Mouse (Mus musculus): Measurements from ENCODE around the gene Zc3h12d. TPM values are rescaled to one million over a fixed set of nuclear protein-coding genes. Genes with fewer than 3 reads are reported as not detected.
"Not testable (repeated sequence)": the region's sequence is repeated elsewhere in the genome, so short reads cannot be mapped to it uniquely, and the experiment has no call there.

The Zc3h12d gene
- polyA plus RNA-seq, 1 experiment from 2014 or later = 0.67 TPM

DNA sequence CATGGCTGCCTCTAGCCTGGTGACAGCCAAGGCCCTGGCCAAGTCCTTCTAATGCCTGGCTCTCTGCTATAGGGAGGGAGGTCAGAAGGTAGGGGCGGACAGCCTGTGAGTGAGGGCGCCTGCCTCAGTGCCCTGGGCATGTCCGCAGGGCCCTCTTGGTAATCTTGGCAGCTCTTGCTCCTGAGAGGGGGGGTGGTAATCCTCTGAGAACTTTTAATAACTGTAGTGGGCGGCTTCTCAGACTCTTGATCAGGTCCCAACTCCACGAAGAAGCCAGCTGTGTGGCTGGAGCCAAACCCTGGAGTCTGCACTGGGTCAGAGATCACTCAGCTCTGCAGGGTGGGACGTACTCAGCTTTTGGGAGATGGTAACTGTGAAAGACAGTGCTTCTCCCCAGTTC, 31.9 kb downstream of the Zc3h12d start:
- Histone ChIP-seq H3K4me1 (ENCODE audit: control insufficient read depth, insufficient read depth, low read length) (no peaks in the 10 kb centered on the region), H3K9ac (ENCODE audit: low read depth, low read length) (no peak overlapping the region), H3K36me3 (ENCODE audit: control insufficient read depth, insufficient read depth, low read length) (no peaks in the 10 kb centered on the region), H3K27ac (ENCODE audit: low read length) (no peak overlapping the region), H3K4me3 (ENCODE audit: low read length) (no peak overlapping the region), H3K27me3 (replicated peaks; ENCODE audit: control insufficient read depth, insufficient read depth, low read length) (peaks cover 13% of the 10 kb centered on the region; the same call in 1 of the 2 replicates), H3K9me3 (ENCODE audit: control insufficient read depth, low read length) (no peaks in the 10 kb centered on the region), H3K4me2 (ENCODE audit: low read depth, low read length) (no peak overlapping the region)
- 77% methylated on average over 6 of the region's 6 CpGs for WGBS
- no peak for ATAC-seq

DNA sequence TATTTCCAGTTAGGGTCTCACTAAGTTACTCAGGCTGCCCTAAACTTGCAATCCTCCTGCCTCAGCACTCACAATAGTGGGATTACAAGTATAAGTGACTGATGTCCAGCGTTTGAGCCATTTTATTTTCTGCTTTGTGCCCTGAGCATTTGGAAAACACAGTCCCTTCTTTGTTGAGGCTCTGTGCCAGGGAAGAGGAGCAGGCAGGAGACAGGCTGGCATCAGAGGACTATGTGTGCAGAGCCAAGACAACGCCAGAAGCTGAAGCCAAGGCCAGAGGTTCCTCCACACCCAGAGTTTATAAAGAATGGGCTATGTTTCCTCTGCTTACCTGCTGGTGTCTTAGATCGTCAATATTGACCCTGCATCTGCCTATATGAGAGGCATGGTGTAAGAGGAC, 32.5 kb downstream of the Zc3h12d start:
- Histone ChIP-seq H3K36me3 (ENCODE audit: control insufficient read depth, insufficient read depth, low read length) (no peaks in the 10 kb centered on the region), H3K4me2 (ENCODE audit: low read depth, low read length) (no peak overlapping the region), H3K4me1 (ENCODE audit: control insufficient read depth, insufficient read depth, low read length) (no peaks in the 10 kb centered on the region), H3K9me3 (ENCODE audit: control insufficient read depth, low read length) (no peaks in the 10 kb centered on the region), H3K4me3 (ENCODE audit: low read length) (no peak overlapping the region), H3K27me3 (replicated peaks; ENCODE audit: control insufficient read depth, insufficient read depth, low read length) (peaks cover 13% of the 10 kb centered on the region; the same call in 1 of the 2 replicates), H3K27ac (ENCODE audit: low read length) (no peak overlapping the region), H3K9ac (ENCODE audit: low read depth, low read length) (no peak overlapping the region)
- 77% methylated on average over 3 of the region's 3 CpGs for WGBS
- ATAC-seq = no peak

- 0 out of 2 replicates have a peak, but pooled peaks have one; percentile 46 for ATAC-seq
- no peak overlapping the region for H3K27ac ChIP-seq (ENCODE audit: low read length)
- H3K36me3 ChIP-seq (ENCODE audit: control insufficient read depth, insufficient read depth, low read length) = no peaks in the 10 kb centered on the region
- H3K4me2 ChIP-seq (ENCODE audit: low read depth, low read length) = peak overlapping the region; percentile 59
- H3K27me3 ChIP-seq (replicated peaks; ENCODE audit: control insufficient read depth, insufficient read depth, low read length) = peaks cover 13% of the 10 kb centered on the region; the same call in 1 of the 2 replicates
- H3K9me3 ChIP-seq (ENCODE audit: control insufficient read depth, low read length) = no peaks in the 10 kb centered on the region
- 18% methylated on average over 50 of the region's 50 CpGs for WGBS
- H3K4me3 ChIP-seq (ENCODE audit: low read length) = peak overlapping the region; percentile 34
- no peaks in the 10 kb centered on the region for H3K4me1 ChIP-seq (ENCODE audit: control insufficient read depth, insufficient read depth, low read length)
- peak overlapping the region; percentile 41 for H3K9ac ChIP-seq (ENCODE audit: low read depth, low read length)
Measured at GRCm38 (mm10) chr10:7866762-7867665, 34.7 kb downstream of the Zc3h12d start.

DNA sequence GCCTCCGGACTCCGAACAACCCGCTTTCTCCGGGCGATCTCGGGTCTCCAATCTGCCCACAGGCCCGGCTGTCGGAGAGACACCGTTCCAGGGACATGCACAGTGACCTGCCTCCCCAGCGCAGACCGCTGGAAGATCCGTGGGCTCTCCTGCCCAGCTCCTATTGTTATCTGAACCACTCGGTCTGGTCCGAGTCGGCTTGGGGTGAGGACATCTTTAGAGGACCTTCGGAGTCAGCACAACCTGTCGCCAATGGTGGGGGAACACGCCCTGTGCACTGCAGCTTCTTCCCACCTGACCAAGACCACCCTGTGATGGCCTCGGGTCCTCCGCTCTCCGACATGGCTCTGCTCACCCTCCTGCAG, 35.4 kb downstream of the Zc3h12d start:
- Histone ChIP-seq H3K27me3 (replicated peaks; ENCODE audit: control insufficient read depth, insufficient read depth, low read length) (peaks cover 13% of the 10 kb centered on the region; the same call in 1 of the 2 replicates), H3K4me3 (ENCODE audit: low read length) (peak overlapping the region; percentile 34), H3K9me3 (ENCODE audit: control insufficient read depth, low read length) (no peaks in the 10 kb centered on the region), H3K9ac (ENCODE audit: low read depth, low read length) (peak overlapping the region; percentile 41), H3K4me2 (ENCODE audit: low read depth, low read length) (peak overlapping the region; percentile 59), H3K36me3 (ENCODE audit: control insufficient read depth, insufficient read depth, low read length) (no peaks in the 10 kb centered on the region), H3K27ac (ENCODE audit: low read length) (no peak overlapping the region), H3K4me1 (ENCODE audit: control insufficient read depth, insufficient read depth, low read length) (no peaks in the 10 kb centered on the region)
- ATAC-seq = no peak
- 22% methylated on average over 21 of the region's 21 CpGs for whole genome bisulfite sequencing

- Histone ChIP-seq H3K9ac (ENCODE audit: low read depth, low read length) (no peak overlapping the region), H3K27ac (ENCODE audit: low read length) (no peak overlapping the region), H3K27me3 (replicated peaks; ENCODE audit: control insufficient read depth, insufficient read depth, low read length) (peaks cover 13% of the 10 kb centered on the region; the same call in 1 of the 2 replicates), H3K36me3 (ENCODE audit: control insufficient read depth, insufficient read depth, low read length) (no peaks in the 10 kb centered on the region), H3K4me1 (ENCODE audit: control insufficient read depth, insufficient read depth, low read length) (no peaks in the 10 kb centered on the region), H3K4me2 (ENCODE audit: low read depth, low read length) (no peak overlapping the region), H3K9me3 (ENCODE audit: control insufficient read depth, low read length) (no peaks in the 10 kb centered on the region), H3K4me3 (ENCODE audit: low read length) (no peak overlapping the region)
- ATAC-seq = no peak
- 67% methylated on average over 8 of the region's 8 CpGs for WGBS
Measured at GRCm38 (mm10) chr10:7869746-7870145, 37.5 kb downstream of the Zc3h12d start.

DNA sequence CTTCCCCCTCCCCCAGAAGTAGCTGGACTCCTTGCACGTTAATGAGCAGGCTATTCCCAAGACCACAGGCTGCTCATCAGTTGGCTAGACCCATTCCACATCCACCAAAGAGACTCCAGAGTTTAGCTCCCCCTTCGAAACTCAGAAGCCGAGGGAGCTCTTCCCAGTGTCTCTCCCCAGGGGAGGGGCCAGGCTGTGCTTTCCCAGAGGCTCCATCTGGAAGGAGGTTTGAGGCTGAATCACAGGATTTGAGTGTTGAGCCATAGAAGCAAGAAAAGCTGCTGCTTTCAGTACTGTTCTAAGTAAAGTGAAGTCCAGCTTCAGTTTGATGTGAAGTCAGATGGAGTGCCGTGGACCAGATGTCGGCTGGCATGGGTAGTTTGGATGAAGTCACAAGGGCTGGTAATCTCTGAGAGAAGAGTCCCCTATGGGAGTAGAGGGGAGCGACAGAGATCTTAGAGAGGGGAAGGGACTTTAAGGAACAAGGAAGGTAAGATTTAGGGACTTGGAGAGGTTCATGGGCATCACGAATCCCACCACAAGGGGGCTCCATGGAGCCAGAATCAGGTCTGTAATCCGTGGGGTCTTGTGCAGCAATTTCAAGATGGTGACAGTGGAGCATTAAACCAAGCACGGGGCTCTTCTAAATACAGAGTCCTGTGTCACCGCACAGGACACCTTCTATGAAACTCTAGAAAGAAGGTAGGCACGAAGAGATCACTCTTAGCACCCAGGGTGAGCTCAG, 38.5 kb downstream of the Zc3h12d start:
- Histone ChIP-seq H3K27ac (ENCODE audit: low read length) (no peak overlapping the region), H3K27me3 (replicated peaks; ENCODE audit: control insufficient read depth, insufficient read depth, low read length) (peaks cover 13% of the 10 kb centered on the region; the same call in 1 of the 2 replicates), H3K36me3 (ENCODE audit: control insufficient read depth, insufficient read depth, low read length) (no peaks in the 10 kb centered on the region), H3K4me2 (ENCODE audit: low read depth, low read length) (no peak overlapping the region), H3K4me3 (ENCODE audit: low read length) (no peak overlapping the region), H3K4me1 (ENCODE audit: control insufficient read depth, insufficient read depth, low read length) (no peaks in the 10 kb centered on the region), H3K9me3 (ENCODE audit: control insufficient read depth, low read length) (no peaks in the 10 kb centered on the region), H3K9ac (ENCODE audit: low read depth, low read length) (no peak overlapping the region)
- WGBS = 66% methylated on average over 11 of the region's 11 CpGs
- ATAC-seq = no peak

DNA sequence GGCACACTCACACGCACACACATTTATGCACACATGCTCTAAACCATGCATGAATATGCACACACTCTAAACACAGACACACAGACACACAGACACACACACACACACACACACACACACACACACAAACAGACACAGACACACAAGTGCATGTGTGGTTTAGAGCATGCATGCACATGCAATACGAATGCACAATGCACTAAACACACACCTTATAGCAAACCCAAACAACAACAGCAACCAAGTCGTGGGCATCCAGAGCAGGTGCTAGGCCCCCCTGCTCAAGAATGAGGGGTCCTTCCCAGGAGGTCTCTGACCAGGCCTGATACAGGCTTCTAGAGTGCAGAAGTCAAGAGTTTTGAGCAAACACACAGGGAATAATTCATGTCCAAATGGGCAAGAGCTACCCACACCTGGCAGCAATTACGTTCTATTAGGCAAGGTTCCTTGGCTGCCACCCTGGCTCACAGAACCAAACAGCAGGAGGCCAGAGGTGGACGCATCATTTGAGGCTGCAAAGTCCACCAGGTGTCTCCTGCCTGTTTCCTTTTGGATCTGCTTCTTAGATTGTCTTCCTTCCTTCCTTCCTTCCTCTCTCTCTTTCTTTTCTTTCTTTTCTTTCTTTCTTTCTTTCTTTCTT, 39.2 kb downstream of the Zc3h12d start:
- H3K9ac ChIP-seq (ENCODE audit: low read depth, low read length) = no peak overlapping the region
- no peak for ATAC-seq
- no peak overlapping the region for H3K4me2 ChIP-seq (ENCODE audit: low read depth, low read length)
- peaks cover 13% of the 10 kb centered on the region; the same call in 1 of the 2 replicates for H3K27me3 ChIP-seq (replicated peaks; ENCODE audit: control insufficient read depth, insufficient read depth, low read length)
- no peaks in the 10 kb centered on the region for H3K9me3 ChIP-seq (ENCODE audit: control insufficient read depth, low read length)
- H3K36me3 ChIP-seq (ENCODE audit: control insufficient read depth, insufficient read depth, low read length) = no peaks in the 10 kb centered on the region
- no peaks in the 10 kb centered on the region for H3K4me1 ChIP-seq (ENCODE audit: control insufficient read depth, insufficient read depth, low read length)
- 85% methylated on average over 5 of the region's 5 CpGs for WGBS
- no peak overlapping the region for H3K27ac ChIP-seq (ENCODE audit: low read length)
- no peak overlapping the region for H3K4me3 ChIP-seq (ENCODE audit: low read length)

- WGBS = 72% methylated on average over 7 of the region's 7 CpGs
Measured at GRCm38 (mm10) chr10:7874194-7874593, 41.9 kb downstream of the Zc3h12d start.

DNA sequence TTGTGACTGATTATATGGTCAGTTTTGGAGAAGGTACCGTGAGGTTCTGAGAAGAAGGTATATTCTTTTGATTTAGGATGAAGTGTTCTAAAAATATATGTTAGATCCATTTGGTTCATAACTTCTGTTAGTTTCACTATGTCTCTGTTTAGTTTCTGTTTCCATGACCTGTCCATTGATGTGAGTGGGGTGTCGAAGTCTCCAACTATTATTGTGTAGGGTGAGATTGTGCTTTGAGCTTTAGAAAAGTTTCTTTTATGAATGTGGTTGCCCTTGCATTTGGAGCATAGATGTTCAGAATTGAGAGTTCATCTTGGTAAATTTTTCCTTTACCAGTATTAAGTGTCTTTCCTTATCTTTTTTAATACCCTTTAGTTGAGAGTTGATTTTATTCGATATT, 48.0 kb downstream of the Zc3h12d start:
- H3K27me3 ChIP-seq (replicated peaks; ENCODE audit: control insufficient read depth, insufficient read depth, low read length); H3K4me1 ChIP-seq (ENCODE audit: control insufficient read depth, insufficient read depth, low read length); ATAC-seq; H3K9me3 ChIP-seq (ENCODE audit: control insufficient read depth, low read length); H3K27ac ChIP-seq (ENCODE audit: low read length); H3K4me3 ChIP-seq (ENCODE audit: low read length); H3K36me3 ChIP-seq (ENCODE audit: control insufficient read depth, insufficient read depth, low read length); H3K9ac ChIP-seq (ENCODE audit: low read depth, low read length); H3K4me2 ChIP-seq (ENCODE audit: low read depth, low read length): not testable (repeated sequence)
- WGBS = 90% methylated on average over 3 of the region's 3 CpGs

More at GRCm38 (mm10) chr10:7874194-7874593, 41.9 kb downstream of the Zc3h12d start:
- H3K4me3 ChIP-seq (ENCODE audit: low read length) = no peak overlapping the region
- H3K27me3 ChIP-seq (replicated peaks; ENCODE audit: control insufficient read depth, insufficient read depth, low read length) = no peaks in the 10 kb centered on the region
- H3K36me3 ChIP-seq (ENCODE audit: control insufficient read depth, insufficient read depth, low read length) = no peaks in the 10 kb centered on the region
- no peak overlapping the region for H3K9ac ChIP-seq (ENCODE audit: low read depth, low read length)
- no peak for ATAC-seq
- H3K9me3 ChIP-seq (ENCODE audit: control insufficient read depth, low read length) = no peaks in the 10 kb centered on the region
- H3K27ac ChIP-seq (ENCODE audit: low read length) = no peak overlapping the region
- no peak overlapping the region for H3K4me2 ChIP-seq (ENCODE audit: low read depth, low read length)
- H3K4me1 ChIP-seq (ENCODE audit: control insufficient read depth, insufficient read depth, low read length) = no peaks in the 10 kb centered on the region
